Mouse (Mus musculus) kidney, adult 18-20 months (tissue): Measurements from ENCODE around the gene Defb20.

Experiments
- DNase-seq: peaks from one replicate; pipeline ENCODE4 v3.0.0; 2021

Gene Defb20

GRCm38 (mm10) chr2:152500204-152500862, 23.5 kb downstream of the Defb20 start:
- DNase-seq: no peak

- DNase-seq: no peak
Observed at GRCm38 (mm10) chr2:152500863-152501229, 24.0 kb downstream of the Defb20 start.

GRCm38 (mm10) chr2:152503950-152504349, 27.1 kb downstream of the Defb20 start:
- no peak for DNase-seq

GRCm38 (mm10) chr2:152511592-152511991, 34.7 kb downstream of the Defb20 start, which contains the start of gene Defb26:
Gene Defb26 (minus strand): TSS chr2:152511692.
- DNase-seq: no peak

GRCm38 (mm10) chr2:152516084-152516483, 39.2 kb downstream of the Defb20 start:
- DNase-seq: no peak

GRCm38 (mm10) chr2:152517981-152518380, 41.1 kb downstream of the Defb20 start, which contains the start of gene Defb28:
Gene Defb28 (plus strand): TSS chr2:152518255.
- DNase-seq: no peak
